Mouse (Mus musculus): Measurements from ENCODE around the gene Zfp719. TPM values are rescaled to one million over a fixed set of nuclear protein-coding genes. Genes with fewer than 3 reads are reported as not detected.

The Zfp719 gene
- polyA plus RNA-seq, 1 experiment from 2014 or later, result 1.3 TPM

GRCm38 (mm10) chr7:43613816-43614551 lies 34.6 kb downstream of the Zfp719 start:
- Histone ChIP-seq H3K27me3 (ENCODE audit: insufficient read depth, low read length) (no peaks in the 10 kb centered on the region), H3K36me3 (replicated peaks; ENCODE audit: insufficient read depth, low read length) (no peaks in the 10 kb centered on the region), H3K4me2 (ENCODE audit: low read depth, low read length) (peak overlapping the region; percentile 9; the same call in 1 of the 2 replicates), H3K9ac (replicated peaks) (no peak overlapping the region), H3K27ac (ENCODE audit: low read depth) (0 out of 2 replicates have a peak overlapping the region, but pooled peaks have one; percentile 22), H3K4me3 (ENCODE audit: low read depth, low read length) (no peak overlapping the region), H3K4me1 (ENCODE audit: insufficient read depth) (no peaks in the 10 kb centered on the region), H3K9me3 (ENCODE audit: low read length) (no peaks in the 10 kb centered on the region)
- TF ChIP-seq EP300 (IDR thresholded peaks at IDR 0.05; ENCODE audit: low read depth), result no peak
- no peak for TF ChIP-seq CTCF (IDR thresholded peaks at IDR 0.05; ENCODE audit: low read depth)
- WGBS (ENCODE audit: insufficient replicate concordance), result 80% methylated on average over 14 of the region's 14 CpGs
- DNase-seq, result no peak
- no peak for ATAC-seq

- Histone ChIP-seq H3K4me3 (ENCODE audit: low read depth, low read length) (no peak overlapping the region), H3K27me3 (ENCODE audit: insufficient read depth, low read length) (no peaks in the 10 kb centered on the region), H3K27ac (ENCODE audit: low read depth) (no peak overlapping the region), H3K4me1 (ENCODE audit: insufficient read depth) (no peaks in the 10 kb centered on the region), H3K36me3 (replicated peaks; ENCODE audit: insufficient read depth, low read length) (no peaks in the 10 kb centered on the region), H3K9ac (replicated peaks) (no peak overlapping the region), H3K4me2 (ENCODE audit: low read depth, low read length) (no peak overlapping the region), H3K9me3 (ENCODE audit: low read length) (no peaks in the 10 kb centered on the region)
- DNase-seq (no peak), ATAC-seq (no peak)
- WGBS (ENCODE audit: insufficient replicate concordance), result 59% methylated on average over 7 of the region's 7 CpGs
- TF ChIP-seq EP300 (IDR thresholded peaks at IDR 0.05; ENCODE audit: low read depth), result no peak
- TF ChIP-seq CTCF (IDR thresholded peaks at IDR 0.05; ENCODE audit: low read depth), result no peak
These were observed 43.5 kb downstream of the Zfp719 start for GRCm38 (mm10) chr7:43622927-43623326.

GRCm38 (mm10) chr7:43623819-43624218 lies 44.4 kb downstream of the Zfp719 start:
- no peak for ATAC-seq

GRCm38 (mm10) chr7:43625065-43625464 lies 45.7 kb downstream of the Zfp719 start:
- 64% methylated on average over 3 of the region's 3 CpGs for WGBS (ENCODE audit: insufficient replicate concordance)
- no peaks in the 10 kb centered on the region for H3K27me3 ChIP-seq (ENCODE audit: insufficient read depth, low read length)
- no peak overlapping the region for H3K27ac ChIP-seq (ENCODE audit: low read depth)
- H3K9me3 ChIP-seq (ENCODE audit: low read length), result no peaks in the 10 kb centered on the region
- H3K9ac ChIP-seq (replicated peaks), result no peak overlapping the region
- H3K4me1 ChIP-seq (ENCODE audit: insufficient read depth), result no peaks in the 10 kb centered on the region
- DNase-seq (no peak), ATAC-seq (no peak)
- no peak overlapping the region for H3K4me2 ChIP-seq (ENCODE audit: low read depth, low read length)
- no peaks in the 10 kb centered on the region for H3K36me3 ChIP-seq (replicated peaks; ENCODE audit: insufficient read depth, low read length)
- no peak overlapping the region for H3K4me3 ChIP-seq (ENCODE audit: low read depth, low read length)
- TF ChIP-seq CTCF (IDR thresholded peaks at IDR 0.05; ENCODE audit: low read depth) (no peak), EP300 (IDR thresholded peaks at IDR 0.05; ENCODE audit: low read depth) (no peak)

More at GRCm38 (mm10) chr7:43623819-43624218, 44.4 kb downstream of the Zfp719 start:
- H3K4me1 ChIP-seq (ENCODE audit: insufficient read depth), result no peaks in the 10 kb centered on the region
- no peak overlapping the region for H3K27ac ChIP-seq (ENCODE audit: low read depth)
- TF ChIP-seq CTCF (IDR thresholded peaks at IDR 0.05; ENCODE audit: low read depth), result no peak
- no peak for TF ChIP-seq EP300 (IDR thresholded peaks at IDR 0.05; ENCODE audit: low read depth)
- H3K9ac ChIP-seq (replicated peaks), result no peak overlapping the region
- H3K9me3 ChIP-seq (ENCODE audit: low read length), result no peaks in the 10 kb centered on the region
- H3K4me2 ChIP-seq (ENCODE audit: low read depth, low read length), result no peak overlapping the region
- H3K36me3 ChIP-seq (replicated peaks; ENCODE audit: insufficient read depth, low read length), result no peaks in the 10 kb centered on the region
- 31% methylated on average over 10 of the region's 10 CpGs for WGBS (ENCODE audit: insufficient replicate concordance)
- no peak for DNase-seq
- no peaks in the 10 kb centered on the region for H3K27me3 ChIP-seq (ENCODE audit: insufficient read depth, low read length)
- H3K4me3 ChIP-seq (ENCODE audit: low read depth, low read length), result no peak overlapping the region

GRCm38 (mm10) chr7:43625794-43626422 lies 46.5 kb downstream of the Zfp719 start:
- Histone ChIP-seq H3K27ac (ENCODE audit: low read depth) (no peak overlapping the region), H3K36me3 (replicated peaks; ENCODE audit: insufficient read depth, low read length) (no peaks in the 10 kb centered on the region), H3K4me3 (ENCODE audit: low read depth, low read length) (no peak overlapping the region), H3K4me2 (ENCODE audit: low read depth, low read length) (no peak overlapping the region), H3K27me3 (ENCODE audit: insufficient read depth, low read length) (no peaks in the 10 kb centered on the region), H3K4me1 (ENCODE audit: insufficient read depth) (no peaks in the 10 kb centered on the region), H3K9me3 (ENCODE audit: low read length) (no peaks in the 10 kb centered on the region), H3K9ac (replicated peaks) (no peak overlapping the region)
- TF ChIP-seq EP300 (IDR thresholded peaks at IDR 0.05; ENCODE audit: low read depth) (no peak), CTCF (IDR thresholded peaks at IDR 0.05; ENCODE audit: low read depth) (no peak)
- 60% methylated on average over 8 of the region's 8 CpGs for WGBS (ENCODE audit: insufficient replicate concordance)
- DNase-seq, result no peak
- ATAC-seq, result no peak

GRCm38 (mm10) chr7:43633940-43634339 lies 54.5 kb downstream of the Zfp719 start:
- Histone ChIP-seq H3K4me1 (ENCODE audit: insufficient read depth) (no peaks in the 10 kb centered on the region), H3K9ac (replicated peaks) (no peak overlapping the region), H3K9me3 (ENCODE audit: low read length) (no peaks in the 10 kb centered on the region), H3K4me3 (ENCODE audit: low read depth, low read length) (no peak overlapping the region), H3K4me2 (ENCODE audit: low read depth, low read length) (no peak overlapping the region), H3K36me3 (replicated peaks; ENCODE audit: insufficient read depth, low read length) (no peaks in the 10 kb centered on the region), H3K27ac (ENCODE audit: low read depth) (no peak overlapping the region), H3K27me3 (ENCODE audit: insufficient read depth, low read length) (no peaks in the 10 kb centered on the region)
- DNase-seq (no peak), ATAC-seq (no peak)
- TF ChIP-seq CTCF (IDR thresholded peaks at IDR 0.05; ENCODE audit: low read depth) (no peak), EP300 (IDR thresholded peaks at IDR 0.05; ENCODE audit: low read depth) (no peak)
- 75% methylated on average over 4 of the region's 4 CpGs for WGBS (ENCODE audit: insufficient replicate concordance)

Measured in liver, postnatal 0 days (tissue).